Mouse (Mus musculus): ENCODE measurements around the gene Tpm3-rs7.
"Not testable (repeated sequence)": the region's sequence is repeated elsewhere in the genome, so short reads cannot be mapped to it uniquely, and the experiment has no call there.

Tpm3-rs7 gene

DNA sequence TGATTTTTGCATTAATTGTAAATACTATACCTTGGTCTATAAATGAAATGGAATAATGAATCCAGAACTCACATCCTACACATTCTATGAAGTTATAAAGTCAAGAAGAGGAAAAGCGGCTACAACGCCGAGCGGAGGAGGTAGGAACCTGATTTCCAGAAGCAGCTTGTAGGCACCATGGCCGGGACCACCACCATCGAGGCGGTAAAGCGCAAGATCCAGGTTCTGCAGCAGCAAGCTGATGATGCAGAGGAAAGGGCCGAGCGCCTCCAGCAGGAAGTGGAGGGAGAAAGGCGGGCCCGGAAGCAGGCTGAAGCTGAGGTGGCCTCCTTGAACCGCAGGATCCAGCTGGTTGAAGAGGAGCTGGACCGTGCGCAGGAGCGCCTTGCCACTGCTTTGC, at the start of gene Tpm3-rs7:
Tpm3-rs7 (plus strand) TSS at position 110 of the 400 bp plus-strand sequence.
- in situ Hi-C loops (cut with MboI, MseI) = not testable (repeated sequence)

DNA sequence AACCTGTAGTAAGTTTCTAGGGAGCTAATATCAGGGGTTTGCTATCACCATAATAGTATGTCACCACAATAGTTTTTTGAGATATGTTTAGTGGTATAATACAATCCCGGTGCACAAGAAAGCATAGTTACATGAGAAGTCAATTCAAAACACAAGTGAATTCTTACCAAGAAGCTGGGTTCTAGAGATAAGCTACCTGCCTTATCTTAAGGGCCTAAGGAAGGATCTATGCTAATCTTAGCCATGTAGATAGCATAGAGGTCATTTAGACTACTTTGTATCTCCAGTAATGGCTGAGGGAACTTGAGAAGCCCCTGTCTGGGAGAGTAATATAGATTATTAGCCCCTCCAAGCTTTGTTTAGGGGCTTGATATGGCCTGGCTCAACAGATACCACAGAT, 2.6 kb downstream of the Tpm3-rs7 start:
- in situ Hi-C loops (cut with MboI, MseI) = no loop called here

DNA sequence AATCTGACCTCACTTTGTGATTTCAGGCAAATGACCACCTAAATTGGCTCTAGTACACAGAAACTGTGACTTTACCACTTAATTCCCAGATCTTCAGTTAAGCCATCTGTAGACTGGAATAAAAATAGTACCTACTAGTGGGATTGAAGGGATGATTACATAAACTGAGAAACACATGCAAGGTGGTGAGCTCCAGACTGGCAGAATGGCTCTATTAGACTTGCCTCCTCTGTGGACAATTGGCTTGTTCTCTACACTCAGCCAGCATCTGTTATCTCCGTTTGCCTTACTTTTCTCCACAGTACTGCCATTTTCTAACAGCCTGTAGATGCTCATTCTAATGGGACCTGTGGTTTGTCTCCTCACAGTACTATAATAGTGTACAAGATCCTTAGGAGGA, 49.0 kb downstream of the Tpm3-rs7 start:
- in situ Hi-C loops (cut with MboI, MseI) = no loop called here

All from regulatory T cell (primary cell).